Mouse (Mus musculus) lung, postnatal 0 days (tissue): Measurements from ENCODE around the gene Sirt6. TPM values are rescaled to one million over a fixed set of nuclear protein-coding genes. Genes with fewer than 3 reads are reported as not detected.

Source experiments
- ATAC-seq: fragments of 200-750 bp; cut with Nextera tagmentation; 2 replicates; pipeline ENCODE4 v1.8.0; 2017; ENCODE audit warnings: moderate library complexity
- DNase-seq: peaks from one replicate; pipeline ENCODE4 v3.0.0-alpha.2; 2016; ENCODE audit warnings: low spot score
- H3K27ac ChIP-seq: fragments of 300-500 bp; sonication (generic); 2 replicates; pipeline ENCODE4 v1.5.1; 2014; ENCODE audit warnings: antibody characterized with exemption, mild to moderate bottlenecking, low read length, mixed read lengths
- H3K27me3 ChIP-seq: fragments of 300-500 bp; sonication (generic); replicated peaks from 2 replicates; pipeline ENCODE4 v1.6.1; 2014; ENCODE audit warnings: low read length, mixed read lengths; ENCODE audit not compliant: insufficient read depth
- H3K36me3 ChIP-seq: fragments of 300-500 bp; sonication (generic); 2 replicates; pipeline ENCODE4 v1.6.1; 2014; ENCODE audit warnings: low read length, mixed read lengths; ENCODE audit not compliant: insufficient read depth
- H3K4me1 ChIP-seq: fragments of 300-500 bp; sonication (generic); 2 replicates; pipeline ENCODE4 v1.6.1; 2014; ENCODE audit warnings: antibody characterized with exemption, low read depth, low read length, mixed read lengths; ENCODE audit not compliant: insufficient read depth
- H3K4me2 ChIP-seq: fragments of 300-500 bp; sonication (generic); replicated peaks from 2 replicates; pipeline ENCODE4 v1.6.1; 2014; ENCODE audit warnings: low read depth, mild to moderate bottlenecking, low read length, moderate library complexity, mixed read lengths
- H3K4me3 ChIP-seq: fragments of 300-500 bp; sonication (generic); 2 replicates; pipeline ENCODE4 v1.5.1; 2014; ENCODE audit warnings: low read depth, low read length
- H3K9ac ChIP-seq: fragments of 300-500 bp; sonication (generic); replicated peaks from 2 replicates; pipeline ENCODE4 v1.6.1; 2014; ENCODE audit warnings: low read depth, mild to moderate bottlenecking
- H3K9me3 ChIP-seq: fragments of 300-500 bp; sonication (generic); 2 replicates; pipeline ENCODE4 v1.6.1; 2016; ENCODE audit warnings: low read length, mixed read lengths
- CTCF ChIP-seq: IDR thresholded peaks from 2 replicates; pipeline ENCODE4 v1.5.1; 2016; ENCODE audit warnings: antibody characterized with exemption, mild to moderate bottlenecking
- EP300 ChIP-seq: IDR thresholded peaks from 2 replicates; pipeline ENCODE4 v1.6.1; 2016; ENCODE audit warnings: antibody characterized with exemption, mild to moderate bottlenecking, control low read depth
- WGBS: fragments of 180-500 bp; shearing (Covaris S2); extraction: QIAGEN DNeasy Blood & Tissue Kit; methylation state at CpG from one replicate; pipeline ENCODE4 v1.1.7; 2014; 5-methylcytosine and 5-hydroxymethylcytosine counted together
- polyA plus RNA-seq: library from polyadenylated mRNA; unstranded; fragments of >200 nt; fragmentation: Nextera tagmentation; extraction: Ambion mirVana; gene quantifications from 2 replicates; pipeline ENCODE4 v1.2.1, GENCODE M21; 2015

Gene Sirt6
- polyA plus RNA-seq, 1 experiment from 2014 or later: 24.1 TPM

GRCm38 (mm10) chr10:81579967-81580366 lies 47.6 kb downstream of the Sirt6 start:
- H3K9me3 ChIP-seq: no peaks in the 10 kb centered on the region
- H3K36me3 ChIP-seq: no peaks in the 10 kb centered on the region
- no peak overlapping the region for H3K9ac ChIP-seq
- no peaks in the 10 kb centered on the region; the same call in 1 of the 2 replicates for H3K27me3 ChIP-seq
- WGBS: 54% methylated on average over 2 of the region's 4 CpGs
- no peak overlapping the region for H3K4me2 ChIP-seq
- TF ChIP-seq CTCF (no peak), EP300 (no peak)
- no peak for ATAC-seq
- DNase-seq: no peak
- H3K4me1 ChIP-seq: peaks cover 7% of the 10 kb centered on the region; the same call in 1 of the 2 replicates
- no peak overlapping the region for H3K27ac ChIP-seq
- no peak overlapping the region for H3K4me3 ChIP-seq

- Histone ChIP-seq H3K27ac (no peak overlapping the region), H3K9me3 (no peaks in the 10 kb centered on the region), H3K27me3 (no peaks in the 10 kb centered on the region; the same call in 1 of the 2 replicates), H3K4me2 (peak overlapping the region; percentile 90), H3K4me3 (peak overlapping the region; percentile 57), H3K9ac (peak overlapping the region; percentile 52), H3K4me1 (peaks cover 21% of the 10 kb centered on the region), H3K36me3 (no peaks in the 10 kb centered on the region)
- ATAC-seq (no peak), DNase-seq (peak; percentile 15)
- TF ChIP-seq CTCF (no peak), EP300 (no peak)
- 2% methylated on average over 6 of the region's 6 CpGs for WGBS
These were observed 51.9 kb downstream of the Sirt6 start for GRCm38 (mm10) chr10:81575695-81576094.

GRCm38 (mm10) chr10:81575208-81575631 lies 52.4 kb downstream of the Sirt6 start:
- H3K27ac ChIP-seq: no peak overlapping the region
- H3K9me3 ChIP-seq: no peaks in the 10 kb centered on the region
- no peaks in the 10 kb centered on the region for H3K36me3 ChIP-seq
- peak overlapping the region; percentile 57 for H3K4me3 ChIP-seq
- peak overlapping the region; percentile 52 for H3K9ac ChIP-seq
- no peak for ATAC-seq
- H3K4me2 ChIP-seq: peak overlapping the region; percentile 90
- 1% methylated on average over 30 of the region's 30 CpGs for WGBS
- peaks cover 25% of the 10 kb centered on the region for H3K4me1 ChIP-seq
- no peaks in the 10 kb centered on the region; the same call in 1 of the 2 replicates for H3K27me3 ChIP-seq
- peak; percentile 48 for DNase-seq
- no peak for TF ChIP-seq CTCF
- TF ChIP-seq EP300: no peak

- no peak for ATAC-seq
- peak; percentile 16 for DNase-seq
- Histone ChIP-seq H3K9ac (peak within 1 kb of the TSS; percentile 52), H3K4me2 (peak within 1 kb of the TSS; percentile 90), H3K27me3 (no peaks in the 10 kb centered on the region; the same call in 1 of the 2 replicates), H3K4me3 (peak within 1 kb of the TSS; percentile 57), H3K4me1 (peaks cover 25% of the 10 kb centered on the region), H3K9me3 (no peaks in the 10 kb centered on the region), H3K27ac (no peak within 1 kb of the TSS), H3K36me3 (no peaks in the 10 kb centered on the region)
- WGBS: 22% methylated on average over 10 of the region's 10 CpGs
- TF ChIP-seq EP300 (no peak), CTCF (no peak)
These were observed 53.2 kb downstream of the Sirt6 start, which contains the start of gene Tle2 for GRCm38 (mm10) chr10:81574081-81575056. Tle2 (plus strand) TSS chr10:81574561.

- no peak overlapping the region; the same call in 1 of the 2 replicates for H3K4me2 ChIP-seq
- 18% methylated on average over 9 of the region's 9 CpGs for WGBS
- H3K4me1 ChIP-seq: peaks cover 32% of the 10 kb centered on the region
- H3K4me3 ChIP-seq: no peak overlapping the region
- H3K27me3 ChIP-seq: no peaks in the 10 kb centered on the region; the same call in 1 of the 2 replicates
- H3K36me3 ChIP-seq: no peaks in the 10 kb centered on the region
- peak; percentile 26 for DNase-seq
- no peaks in the 10 kb centered on the region for H3K9me3 ChIP-seq
- TF ChIP-seq EP300: no peak
- TF ChIP-seq CTCF: no peak
- no peak overlapping the region for H3K9ac ChIP-seq
- no peak for ATAC-seq
- no peak overlapping the region for H3K27ac ChIP-seq
These were observed 54.6 kb downstream of the Sirt6 start for GRCm38 (mm10) chr10:81572975-81573374.

- H3K4me3 ChIP-seq: peak overlapping the region; percentile 17
- H3K9me3 ChIP-seq: no peaks in the 10 kb centered on the region
- 11% methylated on average over 9 of the region's 9 CpGs for WGBS
- H3K36me3 ChIP-seq: no peaks in the 10 kb centered on the region
- peaks cover 32% of the 10 kb centered on the region for H3K4me1 ChIP-seq
- peak overlapping the region; percentile 72 for H3K4me2 ChIP-seq
- H3K27ac ChIP-seq: peak overlapping the region; percentile 62
- no peak overlapping the region for H3K9ac ChIP-seq
- DNase-seq: peak; percentile 49
- no peaks in the 10 kb centered on the region; the same call in 1 of the 2 replicates for H3K27me3 ChIP-seq
- TF ChIP-seq CTCF (no peak), EP300 (no peak)
- no peak; the same call in 1 of the 2 replicates for ATAC-seq
These were observed 55.4 kb downstream of the Sirt6 start for GRCm38 (mm10) chr10:81572133-81572671.

Other genes with a start within 250 kb of the Sirt6 start
- 39.5 and 39.7 TPM in 2 replicates for gene Fzr1, start 249.3 kb downstream of the Sirt6 start, polyA plus RNA-seq
- gene Dohh, start 243.4 kb downstream of the Sirt6 start, polyA plus RNA-seq: 49.4 and 55.2 TPM in 2 replicates
- gene Gm48551, start 243.3 kb downstream of the Sirt6 start, polyA plus RNA-seq: 2.4 and 3.0 TPM in 2 replicates
- gene Gm48552, start 238.8 kb downstream of the Sirt6 start, polyA plus RNA-seq: 0.20 and 0.63 TPM in 2 replicates
- 3.1 and 3.6 TPM in 2 replicates for gene Smim24, start 234.7 kb downstream of the Sirt6 start, polyA plus RNA-seq
- 73.6 and 83.9 TPM in 2 replicates for gene Nfic, start 172.2 kb downstream of the Sirt6 start, polyA plus RNA-seq
- gene Celf5, start 145.1 kb downstream of the Sirt6 start, polyA plus RNA-seq: 0.08 and 0.11 TPM in 2 replicates
- 40.7 and 46.7 TPM in 2 replicates for gene Ncln, start 131.4 kb downstream of the Sirt6 start, polyA plus RNA-seq
- 19.0 and 19.3 TPM in 2 replicates for gene S1pr4, start 127.7 kb downstream of the Sirt6 start, polyA plus RNA-seq
- 4.2 and 4.6 TPM in 2 replicates for gene Gna15, start 103.6 kb downstream of the Sirt6 start, polyA plus RNA-seq
- gene Gna11, start 82.6 kb downstream of the Sirt6 start, polyA plus RNA-seq: 62.5 and 63.2 TPM in 2 replicates
- gene Aes, start 68.3 kb downstream of the Sirt6 start, polyA plus RNA-seq: 467 and 473 TPM in 2 replicates
- gene Tle2, start 53.2 kb downstream of the Sirt6 start, polyA plus RNA-seq: 29.9 and 37.0 TPM in 2 replicates
- gene Tle6, start 26.7 kb downstream of the Sirt6 start, polyA plus RNA-seq: 12.8 and 18.5 TPM in 2 replicates
- 0.07 and 0.29 TPM in 2 replicates for gene BC025920, start 21.5 kb downstream of the Sirt6 start, polyA plus RNA-seq
- gene Ankrd24, start 743 bp upstream of the Sirt6 start, polyA plus RNA-seq: 4.4 and 5.3 TPM in 2 replicates
- gene Gm10778, start 21.3 kb upstream of the Sirt6 start, polyA plus RNA-seq: 2.6 and 2.9 TPM in 2 replicates
- 10.1 and 12.5 TPM in 2 replicates for gene Zfp433, start 77.0 kb upstream of the Sirt6 start, polyA plus RNA-seq
- 2.7 and 3.1 TPM in 2 replicates for gene Gm3055, start 143.4 kb upstream of the Sirt6 start, polyA plus RNA-seq
- gene Gm4767, start 184.4 kb upstream of the Sirt6 start, polyA plus RNA-seq: 1.4 and 1.8 TPM in 2 replicates
- gene Gm32687, start 236.1 kb upstream of the Sirt6 start, polyA plus RNA-seq: 6.1 and 7.7 TPM in 2 replicates